Mouse (Mus musculus) telencephalon, adult 2 months (tissue): ENCODE measurements around the gene 4833427G06Rik.

ENCODE experiments used
- DNase-seq: peaks from one replicate; pipeline ENCODE4 v3.0.0-alpha.2; 2011; ENCODE audit warnings: low read depth, low spot score

The 4833427G06Rik gene

GRCm38 (mm10) chr9:51068202-51068601, 33.7 kb downstream of the 4833427G06Rik start:
- no peak for DNase-seq

GRCm38 (mm10) chr9:51060601-51061000, 41.3 kb downstream of the 4833427G06Rik start, which contains the start of gene Btg4:
Gene Btg4, plus strand, starts transcription at chr9:51060901.
- DNase-seq: no peak

- DNase-seq: peak; percentile 74
These were observed 42.8 kb downstream of the 4833427G06Rik start for GRCm38 (mm10) chr9:51058951-51059521.

DNA sequence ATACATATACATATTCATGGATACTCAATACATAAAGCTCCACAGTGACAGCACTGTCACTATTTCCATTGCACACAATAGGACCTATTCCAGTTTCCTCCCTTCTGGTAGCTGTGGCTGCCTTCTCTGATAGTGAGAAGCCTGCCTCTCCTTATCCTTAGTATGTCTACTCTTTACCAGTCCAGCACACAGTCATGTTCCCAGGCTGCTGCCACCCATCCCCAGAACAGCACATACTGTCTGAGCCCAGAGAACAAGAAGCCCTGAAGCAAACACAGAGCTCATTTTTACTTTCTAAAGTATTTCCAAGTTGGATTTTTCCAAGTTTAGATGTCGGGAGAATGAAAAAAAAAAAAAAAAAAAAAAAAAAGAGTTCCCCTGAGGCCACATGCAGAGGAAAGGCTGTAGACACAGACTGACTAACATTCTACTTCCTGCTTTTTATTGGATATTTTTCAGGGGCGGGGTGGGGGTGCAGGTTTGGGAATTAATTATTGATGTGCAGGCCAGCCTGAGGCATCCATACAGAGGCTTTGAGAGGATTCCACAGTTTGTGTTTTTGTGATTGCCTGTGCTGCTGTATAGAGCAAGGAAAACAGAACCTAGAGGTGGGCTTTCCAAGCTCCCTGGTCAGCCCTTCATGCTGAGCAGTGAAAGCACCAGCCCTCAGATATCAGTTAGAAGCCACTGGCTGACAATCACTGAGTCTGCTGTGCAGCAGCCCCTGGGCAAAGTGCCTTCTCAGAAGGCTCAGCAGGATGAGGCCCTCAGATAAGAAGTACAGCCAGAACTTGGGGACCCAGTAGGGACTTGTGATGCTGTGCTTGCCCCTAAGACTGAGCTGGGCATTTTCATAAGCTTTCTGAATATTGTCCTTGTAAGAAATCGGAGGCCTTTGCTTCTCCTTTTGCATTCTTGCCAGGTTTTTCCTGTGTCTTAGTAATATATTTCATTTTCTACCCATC, 45.2 kb downstream of the 4833427G06Rik start:
- no peak for DNase-seq

- no peak for DNase-seq
These were observed 49.7 kb downstream of the 4833427G06Rik start for GRCm38 (mm10) chr9:51052180-51052579.

- DNase-seq: no peak
These were observed 59.7 kb downstream of the 4833427G06Rik start for GRCm38 (mm10) chr9:51042136-51042535.

DNA sequence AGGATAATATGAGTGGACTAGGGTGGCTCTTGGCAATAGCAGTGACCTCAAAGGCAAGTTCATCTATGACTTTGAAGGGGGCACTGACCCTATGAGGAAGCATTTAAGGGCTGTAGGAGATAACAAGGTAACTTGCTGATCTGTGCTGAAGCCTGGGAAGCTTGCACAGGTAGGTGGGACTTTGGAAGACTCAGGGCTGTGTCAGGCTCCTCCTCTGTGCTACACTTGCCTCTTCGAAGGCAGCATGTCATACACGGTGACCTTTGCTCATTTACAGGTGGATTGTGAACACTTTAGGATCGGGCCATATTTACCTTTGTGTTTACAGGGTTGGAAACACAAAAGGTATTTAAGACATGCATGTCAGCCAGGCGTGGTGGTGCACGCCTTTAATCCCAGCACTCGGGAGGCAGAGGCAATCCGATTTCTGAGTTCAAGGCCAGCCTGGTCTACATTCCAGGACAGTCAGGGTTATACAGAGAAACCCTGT, 60.3 kb downstream of the 4833427G06Rik start:
- no peak for DNase-seq

- no peak for DNase-seq
These were observed 68.9 kb downstream of the 4833427G06Rik start for GRCm38 (mm10) chr9:51032785-51033529.

DNA sequence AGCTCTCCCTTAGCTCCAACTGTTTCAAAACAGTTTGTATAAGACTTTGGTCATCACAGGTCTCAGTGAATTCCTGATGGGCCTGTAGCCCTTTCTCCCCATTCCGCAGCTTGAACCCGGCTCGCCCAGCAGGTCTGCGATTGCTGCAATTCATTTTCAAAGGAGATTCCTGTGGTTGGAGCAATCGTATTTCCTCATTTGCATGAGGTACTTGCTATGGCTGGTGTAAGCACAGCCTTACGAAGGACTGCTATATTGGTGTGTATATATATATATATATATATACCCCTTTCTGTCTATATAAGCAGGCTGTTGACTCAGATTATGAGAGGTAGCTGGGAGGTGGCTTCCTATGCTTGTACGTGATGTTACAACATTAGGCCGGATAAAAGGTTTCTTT, 69.6 kb downstream of the 4833427G06Rik start:
- DNase-seq: no peak

DNA sequence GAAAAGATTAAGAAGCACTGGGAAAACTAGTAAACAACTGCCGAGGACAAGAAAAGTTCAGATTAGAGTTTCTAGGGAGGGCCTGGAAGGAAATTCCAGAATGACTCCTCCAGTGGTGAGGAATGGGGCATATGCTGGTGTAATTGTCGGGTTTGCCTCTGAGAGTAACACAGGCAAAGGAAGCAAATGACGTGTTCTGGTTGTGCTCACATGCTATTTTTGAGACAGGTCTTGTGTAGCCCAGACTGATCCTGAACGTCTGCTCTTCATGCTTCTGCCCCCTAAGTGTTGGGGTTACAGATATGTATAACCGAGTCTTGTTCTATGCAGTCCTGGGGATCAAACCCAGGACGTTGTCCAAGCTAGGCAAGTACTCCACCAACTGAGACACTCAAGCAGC, 70.3 kb downstream of the 4833427G06Rik start:
- no peak for DNase-seq
